ENCODE assay signal across 7 mouse cellular contexts in the genomic region with DNA sequence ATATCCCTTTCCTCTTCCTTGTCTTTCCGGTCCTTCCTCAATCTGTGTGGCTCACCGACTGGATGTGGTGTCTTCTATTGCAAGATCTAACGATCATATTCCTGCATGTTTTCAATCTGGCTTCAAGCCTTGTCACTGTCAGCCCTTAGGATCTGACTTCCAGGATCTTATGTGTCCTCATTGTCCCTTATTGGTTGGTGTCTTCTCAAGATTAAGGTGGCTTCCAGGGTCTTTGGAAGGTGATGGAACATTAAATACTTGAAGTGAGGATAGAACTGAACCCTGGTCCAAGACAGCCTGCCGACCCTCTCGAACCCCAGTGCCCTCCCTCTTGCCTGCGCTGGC. TPM values are rescaled to one million over a fixed set of nuclear protein-coding genes. Genes with fewer than 3 reads are reported as not detected.
DNase-seq lines count a peak whose midpoint lies in the region; ATAC-seq lines count a peak whose summit lies in the region.

No protein-coding gene starts in this region.

- peak; percentile 32; the same call in 1 of the 2 replicates for ATAC-seq in lung, embryonic 16.5 days (ENCODE audit: low read depth)
- ATAC-seq in erythroid progenitor cell, adult 5-6 weeks (replicated peaks; ENCODE audit: low FRiP score, poor library complexity, severe bottlenecking): peak; percentile 41
- peak; percentile 27; the same call in 1 of the 2 replicates for ATAC-seq in liver, embryonic 11.5 days (replicated peaks; ENCODE audit: low FRiP score)
- no peak; the same call in 1 of the 2 replicates for ATAC-seq in stomach, embryonic 16.5 days (ENCODE audit: insufficient read depth, low FRiP score)

- no peaks in the 10 kb centered on the region for H3K9me3 ChIP-seq in lung, embryonic 16.5 days (ENCODE audit: control insufficient read depth, low read length)
- no peaks in the 10 kb centered on the region for H3K9me3 ChIP-seq in liver, embryonic 11.5 days (ENCODE audit: control insufficient read depth, low read length)
- no peaks in the 10 kb centered on the region for H3K9me3 ChIP-seq in stomach, embryonic 16.5 days (replicated peaks; ENCODE audit: control insufficient read depth, low read length)

- peaks cover 15% of the 10 kb centered on the region for H3K4me1 ChIP-seq in lung, embryonic 16.5 days (replicated peaks; ENCODE audit: control insufficient read depth, insufficient read depth, low read length)
- H3K4me1 ChIP-seq in liver, embryonic 11.5 days (replicated peaks; ENCODE audit: control insufficient read depth, insufficient read depth, low read length): peaks cover 13% of the 10 kb centered on the region
- H3K4me1 ChIP-seq in stomach, embryonic 16.5 days (ENCODE audit: control insufficient read depth, insufficient read depth, low read length): peaks cover 12% of the 10 kb centered on the region

- no peak for DNase-seq in lung, postnatal 10 days
- DNase-seq in liver, embryonic 11.5 days (ENCODE audit: low spot score): no peak
- DNase-seq in left cerebral cortex, adult 18-20 months (ENCODE audit: low spot score in 2 of 2): no peak
- no peak for DNase-seq in gastrocnemius, adult 18-20 months (ENCODE audit: low spot score)

- peak overlapping the region; percentile 86 for H3K4me3 ChIP-seq in lung, embryonic 16.5 days (ENCODE audit: low read length)
- peak overlapping the region; percentile 82 for H3K4me3 ChIP-seq in liver, embryonic 11.5 days (ENCODE audit: low read depth, low read length)
- H3K4me3 ChIP-seq in stomach, embryonic 16.5 days (replicated peaks; ENCODE audit: low read length): peak overlapping the region; percentile 67

- no peaks in the 10 kb centered on the region for H3K36me3 ChIP-seq in lung, embryonic 16.5 days (ENCODE audit: control insufficient read depth, insufficient read depth, low read length)
- no peaks in the 10 kb centered on the region for H3K36me3 ChIP-seq in liver, embryonic 11.5 days (ENCODE audit: control insufficient read depth, insufficient read depth, low read length)
- H3K36me3 ChIP-seq in stomach, embryonic 16.5 days (ENCODE audit: control insufficient read depth, insufficient read depth, low read length): no peaks in the 10 kb centered on the region

- H3K27ac ChIP-seq in lung, embryonic 16.5 days (ENCODE audit: low read length): peak overlapping the region; percentile 69
- peak overlapping the region; percentile 46; the same call in 1 of the 2 replicates for H3K27ac ChIP-seq in liver, embryonic 11.5 days (ENCODE audit: low read depth, low read length)
- H3K27ac ChIP-seq in stomach, embryonic 16.5 days (ENCODE audit: low read length): peak overlapping the region; percentile 64

- peaks cover 2% of the 10 kb centered on the region; the same call in 1 of the 2 replicates for H3K27me3 ChIP-seq in lung, embryonic 16.5 days (ENCODE audit: control insufficient read depth, insufficient read depth, low read depth, low read length)
- H3K27me3 ChIP-seq in liver, embryonic 11.5 days (replicated peaks; ENCODE audit: control insufficient read depth, insufficient read depth, low read length): no peaks in the 10 kb centered on the region
- H3K27me3 ChIP-seq in stomach, embryonic 16.5 days (ENCODE audit: control insufficient read depth, insufficient read depth, low read length): no peaks in the 10 kb centered on the region

- peak overlapping the region; percentile 62 for H3K9ac ChIP-seq in lung, embryonic 16.5 days (ENCODE audit: low read length)
- peak overlapping the region; percentile 42 for H3K9ac ChIP-seq in liver, embryonic 11.5 days (ENCODE audit: low read depth, low read length)
- H3K9ac ChIP-seq in stomach, embryonic 16.5 days (ENCODE audit: low read length): peak overlapping the region; percentile 62

- 53% methylated on average over 6 of the region's 6 CpGs for WGBS in lung, embryonic 16.5 days
- WGBS in liver, embryonic 11.5 days: 36% methylated on average over 6 of the region's 6 CpGs
- 52% methylated on average over 6 of the region's 6 CpGs for WGBS in stomach, embryonic 16.5 days

- peak overlapping the region; percentile 73 for H3K4me2 ChIP-seq in lung, embryonic 16.5 days (ENCODE audit: low read depth, low read length)
- peak overlapping the region; percentile 83 for H3K4me2 ChIP-seq in liver, embryonic 11.5 days
- peak overlapping the region; percentile 82 for H3K4me2 ChIP-seq in stomach, embryonic 16.5 days (ENCODE audit: low read depth, low read length)

RNA-seq across cellular contexts. Expression of a gene that starts 0.4 kb away (rescaled TPM):
- polyA plus RNA-seq in lung, embryonic 16.5 days (2015; fragmentation: Nextera tagmentation; extraction: Ambion mirVana): 144 and 153 TPM in 2 replicates
- 8.4 and 16.2 TPM in 2 replicates for total RNA-seq in erythroid progenitor cell, adult 5-6 weeks (2015; ENCODE audit: low replicate concordance)
- 42.4 and 50.7 TPM in 2 replicates for total RNA-seq in erythroid progenitor cell, adult 5-6 weeks (2017; ENCODE audit: low replicate concordance)
- 151 and 153 TPM in 2 replicates for polyA plus RNA-seq in liver, embryonic 11.5 days (2014; fragmentation: Nextera tagmentation; extraction: Ambion mirVana)
- 131 and 133 TPM in 2 replicates for polyA plus RNA-seq in stomach, embryonic 16.5 days (2015; fragmentation: Nextera tagmentation; extraction: Ambion mirVana)
- total RNA-seq in left cerebral cortex, adult 18-20 months (2021): 100 to 1,000 TPM; 199 to 202 TPM
- 10 to 100 TPM; 59.8 to 65.7 TPM for total RNA-seq in gastrocnemius, adult 18-20 months (2021)

RNA-seq across cellular contexts. Expression of a gene that starts 2.0 kb away (rescaled TPM):
- 10.4 and 11.4 TPM in 2 replicates for polyA plus RNA-seq in lung, embryonic 16.5 days (2015; fragmentation: Nextera tagmentation; extraction: Ambion mirVana)
- total RNA-seq in erythroid progenitor cell, adult 5-6 weeks (2015; ENCODE audit: low replicate concordance): 4.6 and 6.1 TPM in 2 replicates
- 1.4 and 6.2 TPM in 2 replicates for total RNA-seq in erythroid progenitor cell, adult 5-6 weeks (2017; ENCODE audit: low replicate concordance)
- polyA plus RNA-seq in liver, embryonic 11.5 days (2014; fragmentation: Nextera tagmentation; extraction: Ambion mirVana): 21.9 and 25.4 TPM in 2 replicates
- polyA plus RNA-seq in stomach, embryonic 16.5 days (2015; fragmentation: Nextera tagmentation; extraction: Ambion mirVana): 13.8 and 16.8 TPM in 2 replicates
- total RNA-seq in left cerebral cortex, adult 18-20 months (2021): 10 to 100 TPM; 22.7 to 26.4 TPM
- 1 to 10 TPM; 1.6 to 1.9 TPM for total RNA-seq in gastrocnemius, adult 18-20 months (2021)

RNA-seq across cellular contexts. Expression of a gene that starts 10.9 kb away (rescaled TPM):
- 12.0 and 13.3 TPM in 2 replicates for polyA plus RNA-seq in lung, embryonic 16.5 days (2015; fragmentation: Nextera tagmentation; extraction: Ambion mirVana)
- total RNA-seq in erythroid progenitor cell, adult 5-6 weeks (2015; ENCODE audit: low replicate concordance): not detected in 2 replicates
- total RNA-seq in erythroid progenitor cell, adult 5-6 weeks (2017; ENCODE audit: low replicate concordance): 2.2 TPM in 1 of 2 replicates, not detected in the other
- 15.7 and 16.4 TPM in 2 replicates for polyA plus RNA-seq in liver, embryonic 11.5 days (2014; fragmentation: Nextera tagmentation; extraction: Ambion mirVana)
- 14.1 and 16.0 TPM in 2 replicates for polyA plus RNA-seq in stomach, embryonic 16.5 days (2015; fragmentation: Nextera tagmentation; extraction: Ambion mirVana)
- 10 to 100 TPM; 30.0 to 31.1 TPM for total RNA-seq in left cerebral cortex, adult 18-20 months (2021)
- total RNA-seq in gastrocnemius, adult 18-20 months (2021): 1 to 10 TPM; 3.5 to 3.9 TPM

RNA-seq across cellular contexts. Expression of a gene that starts 11.2 kb away (rescaled TPM):
- polyA plus RNA-seq in lung, embryonic 16.5 days (2015; fragmentation: Nextera tagmentation; extraction: Ambion mirVana): 1.7 and 1.9 TPM in 2 replicates
- total RNA-seq in erythroid progenitor cell, adult 5-6 weeks (2015; ENCODE audit: low replicate concordance): not detected in 2 replicates
- total RNA-seq in erythroid progenitor cell, adult 5-6 weeks (2017; ENCODE audit: low replicate concordance): not detected in 2 replicates
- 0.87 and 1.5 TPM in 2 replicates for polyA plus RNA-seq in liver, embryonic 11.5 days (2014; fragmentation: Nextera tagmentation; extraction: Ambion mirVana)
- polyA plus RNA-seq in stomach, embryonic 16.5 days (2015; fragmentation: Nextera tagmentation; extraction: Ambion mirVana): 1.7 and 1.8 TPM in 2 replicates
- total RNA-seq in left cerebral cortex, adult 18-20 months (2021): under 1 TPM; 0.79 to 0.98 TPM
- total RNA-seq in gastrocnemius, adult 18-20 months (2021): under 1 TPM; 0.27 to 0.43 TPM

RNA-seq across cellular contexts. Expression of a gene that starts 12.0 kb away (rescaled TPM):
- 3.4 and 4.3 TPM in 2 replicates for polyA plus RNA-seq in lung, embryonic 16.5 days (2015; fragmentation: Nextera tagmentation; extraction: Ambion mirVana)
- not detected in 2 replicates for total RNA-seq in erythroid progenitor cell, adult 5-6 weeks (2015; ENCODE audit: low replicate concordance)
- 2.8 TPM in 1 of 2 replicates, not detected in the other for total RNA-seq in erythroid progenitor cell, adult 5-6 weeks (2017; ENCODE audit: low replicate concordance)
- polyA plus RNA-seq in liver, embryonic 11.5 days (2014; fragmentation: Nextera tagmentation; extraction: Ambion mirVana): 11.9 and 12.4 TPM in 2 replicates
- 22.1 and 23.0 TPM in 2 replicates for polyA plus RNA-seq in stomach, embryonic 16.5 days (2015; fragmentation: Nextera tagmentation; extraction: Ambion mirVana)
- 100 to 1,000 TPM; 612 to 681 TPM for total RNA-seq in left cerebral cortex, adult 18-20 months (2021)
- total RNA-seq in gastrocnemius, adult 18-20 months (2021): under 1 TPM; 0.09 to 0.11 TPM

Comparison
In these comparisons a context has a peak if more than half of its experiments do, and no peak if none do; other contexts are left out.
1. RNA of a gene that starts 10.9 kb away (total RNA-seq): 30.0 to 31.1 TPM in left cerebral cortex, adult 18-20 months; 3.5 to 3.9 TPM in gastrocnemius, adult 18-20 months and 2.2 TPM in erythroid progenitor cell, adult 5-6 weeks; every median in the first group is over 4 times any median in the second.
2. Peak in every context shown above with its lines, with median percentiles within 50 percentile points of each other: H3K27ac ChIP-seq, H3K4me2 ChIP-seq, H3K4me3 ChIP-seq and H3K9ac ChIP-seq.